Mouse (Mus musculus) heart, postnatal 0 days (tissue): ENCODE measurements at regions not wholly inside any gene's neighbourhood (a gene's known extent, or its start where the extent isn't known, plus 50 kb on each side); places are given as distances from the start of the nearest gene placed in this dataset.

ENCODE experiments used
- ATAC-seq: fragments of 200-750 bp; cut with Nextera tagmentation; 2 replicates; pipeline ENCODE4 v1.8.0; 2017; ENCODE audit warnings: low read depth, moderate number of reproducible peaks, moderate library complexity; ENCODE audit not compliant: insufficient read depth
- DNase-seq: peaks from one replicate; pipeline ENCODE4 v3.0.0-alpha.2; 2016; ENCODE audit warnings: low spot score
- H3K27ac ChIP-seq: fragments of 300-500 bp; sonication (generic); 2 replicates; pipeline ENCODE4 v1.5.1; 2014; ENCODE audit warnings: low read depth, mild to moderate bottlenecking
- H3K27me3 ChIP-seq: fragments of 300-500 bp; sonication (generic); 2 replicates; pipeline ENCODE4 v1.6.1; 2014; ENCODE audit warnings: low read length, mixed read lengths; ENCODE audit not compliant: control insufficient read depth, insufficient read depth
- H3K36me3 ChIP-seq: fragments of 300-500 bp; sonication (generic); replicated peaks from 2 replicates; pipeline ENCODE4 v1.6.1; 2014; ENCODE audit warnings: low read length, mixed read lengths; ENCODE audit not compliant: control insufficient read depth, insufficient read depth
- H3K4me1 ChIP-seq: fragments of 300-500 bp; sonication (generic); 2 replicates; pipeline ENCODE4 v1.6.1; 2014; ENCODE audit warnings: antibody characterized with exemption; ENCODE audit not compliant: control insufficient read depth, insufficient read depth
- H3K4me2 ChIP-seq: fragments of 300-500 bp; sonication (generic); 2 replicates; pipeline ENCODE4 v1.6.1; 2014; ENCODE audit warnings: low read depth, mild to moderate bottlenecking, low read length, moderate library complexity
- H3K4me3 ChIP-seq: fragments of 300-500 bp; sonication (generic); 2 replicates; pipeline ENCODE4 v1.5.1; 2014; ENCODE audit warnings: low read depth, low read length
- H3K9ac ChIP-seq: fragments of 300-500 bp; sonication (generic); replicated peaks from 2 replicates; pipeline ENCODE4 v1.6.1; 2014; ENCODE audit warnings: low read depth, low read length, mixed read lengths
- H3K9me3 ChIP-seq: fragments of 300-500 bp; sonication (generic); replicated peaks from 2 replicates; pipeline ENCODE4 v1.6.1; 2016; ENCODE audit warnings: low read length; ENCODE audit not compliant: control insufficient read depth
- CTCF ChIP-seq: IDR thresholded peaks from 2 replicates; pipeline ENCODE4 v1.5.1; 2016; ENCODE audit warnings: antibody characterized with exemption, control low read depth, low read depth
- EP300 ChIP-seq: IDR thresholded peaks from 2 replicates; pipeline ENCODE4 v1.6.1; 2016; ENCODE audit warnings: antibody characterized with exemption, low read depth
- WGBS: fragments of 180-500 bp; shearing (Covaris S2); extraction: QIAGEN DNeasy Blood & Tissue Kit; methylation state at CpG from one replicate; pipeline ENCODE4 v1.1.7; 2014; 5-methylcytosine and 5-hydroxymethylcytosine counted together

- Histone ChIP-seq H3K4me3 (no peak overlapping the region), H3K36me3 (no peaks in the 10 kb centered on the region), H3K4me1 (no peaks in the 10 kb centered on the region), H3K9ac (no peak overlapping the region), H3K4me2 (no peak overlapping the region), H3K27ac (no peak overlapping the region), H3K27me3 (no peaks in the 10 kb centered on the region), H3K9me3 (no peaks in the 10 kb centered on the region)
- TF ChIP-seq EP300 (no peak), CTCF (no peak)
- no peak for ATAC-seq
- DNase-seq, result no peak
- 86% methylated on average over 5 of the region's 5 CpGs for WGBS
Measured at GRCm38 (mm10) chr6:117584563-117584962, 256.4 kb upstream of the Zfp637 start.

- no peaks in the 10 kb centered on the region for H3K36me3 ChIP-seq
- no peak overlapping the region for H3K27ac ChIP-seq
- no peaks in the 10 kb centered on the region for H3K27me3 ChIP-seq
- no peak for TF ChIP-seq EP300
- no peak for TF ChIP-seq CTCF
- H3K4me2 ChIP-seq, result no peak overlapping the region
- H3K4me1 ChIP-seq, result no peaks in the 10 kb centered on the region
- WGBS, result 67% methylated on average over 8 of the region's 8 CpGs
- H3K9ac ChIP-seq, result no peak overlapping the region
- no peak overlapping the region for H3K4me3 ChIP-seq
- ATAC-seq (no peak), DNase-seq (no peak)
- H3K9me3 ChIP-seq, result no peaks in the 10 kb centered on the region
Measured at GRCm38 (mm10) chr6:117596166-117596840, 244.7 kb upstream of the Zfp637 start.

GRCm38 (mm10) chr6:117604834-117605233 is 236.1 kb upstream of the Zfp637 start:
- Histone ChIP-seq H3K27ac (0 out of 2 replicates have a peak overlapping the region, but pooled peaks have one; percentile 59), H3K36me3 (no peaks in the 10 kb centered on the region), H3K4me3 (no peak overlapping the region), H3K4me2 (no peak overlapping the region), H3K9ac (no peak overlapping the region), H3K4me1 (peaks cover 26% of the 10 kb centered on the region), H3K9me3 (peaks cover 8% of the 10 kb centered on the region; the same call in 1 of the 2 replicates), H3K27me3 (0 out of 2 replicates have a peak, but pooled peaks cover 7% of the 10 kb centered on the region)
- ATAC-seq (no peak), DNase-seq (no peak)
- 34% methylated on average over 2 of the region's 2 CpGs for WGBS
- TF ChIP-seq EP300 (no peak), CTCF (no peak)

GRCm38 (mm10) chr6:117605685-117606084 is 235.3 kb upstream of the Zfp637 start:
- DNase-seq (peak; percentile 71), ATAC-seq (peak; percentile 81)
- peak overlapping the region; percentile 59; the same call in 1 of the 2 replicates for H3K27ac ChIP-seq
- H3K36me3 ChIP-seq, result no peaks in the 10 kb centered on the region
- H3K4me3 ChIP-seq, result no peak overlapping the region
- no peak for TF ChIP-seq EP300
- TF ChIP-seq CTCF, result no peak
- peaks cover 34% of the 10 kb centered on the region for H3K4me1 ChIP-seq
- H3K9me3 ChIP-seq, result peaks cover 8% of the 10 kb centered on the region; the same call in 1 of the 2 replicates
- peak overlapping the region; percentile 6; the same call in 1 of the 2 replicates for H3K4me2 ChIP-seq
- H3K9ac ChIP-seq, result no peak overlapping the region
- WGBS, result 14% methylated on average over 4 of the region's 4 CpGs
- 0 out of 2 replicates have a peak, but pooled peaks cover 7% of the 10 kb centered on the region for H3K27me3 ChIP-seq

GRCm38 (mm10) chr6:117606211-117606610 is 234.8 kb upstream of the Zfp637 start:
- peaks cover 8% of the 10 kb centered on the region; the same call in 1 of the 2 replicates for H3K9me3 ChIP-seq
- H3K27me3 ChIP-seq, result 0 out of 2 replicates have a peak, but pooled peaks cover 7% of the 10 kb centered on the region
- TF ChIP-seq EP300 (no peak), CTCF (no peak)
- no peak overlapping the region for H3K4me2 ChIP-seq
- no peak overlapping the region for H3K9ac ChIP-seq
- peaks cover 34% of the 10 kb centered on the region for H3K4me1 ChIP-seq
- WGBS, result 63% methylated on average over 6 of the region's 6 CpGs
- no peaks in the 10 kb centered on the region for H3K36me3 ChIP-seq
- DNase-seq (no peak), ATAC-seq (no peak)
- no peak overlapping the region for H3K4me3 ChIP-seq
- 0 out of 2 replicates have a peak overlapping the region, but pooled peaks have one; percentile 43 for H3K27ac ChIP-seq

GRCm38 (mm10) chr6:117607023-117607422 is 234.0 kb upstream of the Zfp637 start:
- H3K4me3 ChIP-seq, result no peak overlapping the region
- H3K27me3 ChIP-seq, result 0 out of 2 replicates have a peak, but pooled peaks cover 7% of the 10 kb centered on the region
- H3K27ac ChIP-seq, result no peak overlapping the region
- H3K9ac ChIP-seq, result no peak overlapping the region
- DNase-seq (no peak), ATAC-seq (no peak)
- TF ChIP-seq CTCF (no peak), EP300 (no peak)
- no peak overlapping the region for H3K4me2 ChIP-seq
- H3K36me3 ChIP-seq, result no peaks in the 10 kb centered on the region
- WGBS, result 18% methylated on average over 5 of the region's 5 CpGs
- peaks cover 8% of the 10 kb centered on the region; the same call in 1 of the 2 replicates for H3K9me3 ChIP-seq
- H3K4me1 ChIP-seq, result peaks cover 34% of the 10 kb centered on the region
